Mouse (Mus musculus) ES-CJ7 (cell line): Measurements from ENCODE around the gene Med15.
"Not testable (repeated sequence)": the region's sequence is repeated elsewhere in the genome, so short reads cannot be mapped to it uniquely, and the experiment has no call there.

ENCODE experiments used
- DNase-seq: peaks from one replicate; pipeline ENCODE4 v3.0.0; 2011; ENCODE audit warnings: low read depth, low spot score

Gene Med15

GRCm38 (mm10) chr16:17732841-17733340 is at the start of gene Med15:
Med15 (minus strand) TSS chr16:17732891.
- no peak for DNase-seq

GRCm38 (mm10) chr16:17779692-17780091 is 47.0 kb upstream of the Med15 start:
- no peak for DNase-seq

- DNase-seq: no peak
These were observed 45.5 kb upstream of the Med15 start for GRCm38 (mm10) chr16:17778223-17778622.

- peak; percentile 38 for DNase-seq
These were observed 44.1 kb upstream of the Med15 start for GRCm38 (mm10) chr16:17776828-17777227.

DNA sequence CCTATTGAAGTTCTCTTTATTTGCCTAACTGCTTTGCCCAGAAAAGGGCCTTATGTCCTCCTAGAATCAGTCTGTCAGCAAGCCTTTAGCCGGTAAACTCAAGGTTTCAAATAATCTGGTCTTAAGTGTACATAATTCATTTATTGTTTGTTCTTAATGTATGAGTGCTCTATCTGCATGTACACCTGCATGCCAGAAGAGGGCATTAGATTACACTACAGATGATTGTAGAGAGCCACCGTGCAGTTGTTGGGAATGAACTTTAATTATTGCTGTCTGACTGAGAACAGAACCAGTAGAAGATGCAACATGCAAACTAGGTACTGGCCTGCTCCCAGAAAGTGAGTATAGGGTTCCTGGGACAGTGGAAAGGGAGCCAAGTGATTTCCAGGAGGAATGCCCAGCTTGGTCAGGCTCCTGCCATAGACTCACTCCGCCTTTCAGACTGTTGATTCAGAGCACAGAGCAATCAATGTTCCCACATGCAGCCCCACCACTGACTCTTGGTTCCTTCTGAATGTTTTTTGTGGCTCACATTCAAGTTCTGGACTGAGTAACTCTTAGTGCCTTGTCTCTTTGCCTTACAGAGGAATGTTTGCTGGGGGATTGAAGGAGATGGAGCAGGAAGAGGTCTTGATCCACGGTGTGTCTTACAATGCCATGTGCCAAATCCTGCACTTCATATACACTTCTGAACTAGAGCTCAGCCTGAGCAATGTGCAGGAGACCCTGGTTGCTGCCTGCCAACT is 38.6 kb upstream of the Med15 start:
- no peak for DNase-seq

- DNase-seq: no peak
These were observed 36.1 kb upstream of the Med15 start for GRCm38 (mm10) chr16:17768834-17769233.

- DNase-seq: no peak
These were observed 31.4 kb upstream of the Med15 start for GRCm38 (mm10) chr16:17764108-17764511.

GRCm38 (mm10) chr16:17761074-17761473 is 28.4 kb upstream of the Med15 start:
- no peak for DNase-seq

- peak; percentile 81 for DNase-seq
These were observed 28.0 kb upstream of the Med15 start for GRCm38 (mm10) chr16:17760657-17761056.

- DNase-seq: no peak
These were observed 27.2 kb upstream of the Med15 start for GRCm38 (mm10) chr16:17759813-17760321.

GRCm38 (mm10) chr16:17759344-17759773 is 26.7 kb upstream of the Med15 start, which contains the start of gene Klhl22:
Klhl22 (plus strand) TSS chr16:17759618.
- peak; percentile 92 for DNase-seq

DNA sequence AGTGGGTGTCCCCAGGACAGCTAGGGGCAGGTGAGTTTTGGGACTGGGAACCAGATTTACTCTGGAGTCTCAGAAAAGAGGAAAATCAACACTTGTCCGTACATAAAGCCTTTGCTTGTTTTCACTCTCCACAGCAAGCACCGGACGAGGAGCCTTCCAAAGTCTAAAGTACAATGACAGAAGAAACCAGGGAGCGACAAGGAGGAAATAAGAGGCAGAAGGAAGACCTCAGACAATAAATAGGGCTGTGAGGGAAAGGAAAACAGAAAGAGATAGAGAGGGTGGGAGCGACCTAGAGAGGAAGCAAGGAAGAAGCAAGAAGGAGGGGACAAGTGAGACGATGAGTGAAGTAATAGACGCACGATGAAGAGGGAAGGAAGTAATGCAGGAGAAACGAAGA is 26.2 kb upstream of the Med15 start:
- DNase-seq: no peak

DNA sequence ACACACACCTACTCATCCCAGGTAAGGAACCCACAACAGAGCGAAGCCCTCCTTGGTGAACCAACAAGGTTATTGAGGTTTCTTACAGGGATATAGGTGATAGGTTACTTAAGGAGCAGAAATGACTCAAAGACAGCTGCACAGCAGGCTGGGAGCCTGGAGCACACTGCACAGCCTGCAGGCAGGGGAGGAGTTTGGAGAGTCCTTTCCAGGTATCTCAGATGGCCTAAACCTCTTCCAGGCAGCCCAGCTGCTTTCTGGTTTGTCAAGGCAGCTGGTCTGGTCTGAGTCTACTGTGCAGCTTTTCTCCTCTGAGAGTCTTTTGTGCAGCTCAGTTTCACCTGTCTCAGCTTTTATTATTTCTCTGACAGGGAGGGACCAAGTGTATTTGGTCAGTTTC is 25.1 kb upstream of the Med15 start:
- DNase-seq: no peak

DNA sequence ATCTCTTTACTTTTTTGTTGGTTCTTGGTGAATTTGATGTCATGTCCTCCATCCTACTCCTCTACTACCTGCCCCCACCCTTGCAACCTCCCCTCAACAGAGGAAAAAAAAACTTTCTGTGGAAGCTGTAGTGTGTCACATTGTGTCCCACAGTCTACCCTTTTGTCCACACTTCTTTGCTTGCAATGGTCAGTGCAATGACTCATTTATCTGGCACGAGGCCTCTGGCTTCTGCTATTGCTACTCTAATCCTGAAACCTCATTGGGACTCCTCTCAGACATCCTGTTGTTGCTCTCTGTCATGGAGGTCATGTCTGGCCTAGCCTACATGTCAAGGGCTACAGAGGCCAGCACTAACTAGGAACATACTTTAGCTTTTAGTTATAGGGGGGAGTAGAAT is 21.0 kb upstream of the Med15 start:
- DNase-seq: no peak

- DNase-seq: no peak
These were observed 20.3 kb upstream of the Med15 start for GRCm38 (mm10) chr16:17753001-17753400.

DNA sequence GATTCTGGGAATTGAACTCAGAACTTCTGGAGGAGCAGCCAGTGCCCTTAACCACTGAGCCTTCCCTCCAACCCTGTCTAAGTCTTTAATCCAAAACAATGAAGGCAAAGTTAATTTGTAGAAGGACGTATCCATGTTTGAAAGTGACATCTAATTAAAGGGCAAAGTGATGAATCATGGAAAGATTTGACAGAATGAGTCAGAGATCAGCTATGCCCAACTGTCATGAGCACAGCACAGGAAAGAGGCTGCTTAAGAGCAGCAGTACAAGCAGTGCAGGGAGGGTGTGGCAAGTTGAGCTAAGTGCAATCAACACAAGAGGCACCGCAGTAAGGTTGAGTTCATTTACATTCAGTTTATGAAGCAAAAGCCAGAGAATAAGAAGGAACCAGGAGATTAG is 12.4 kb upstream of the Med15 start:
- no peak for DNase-seq

DNA sequence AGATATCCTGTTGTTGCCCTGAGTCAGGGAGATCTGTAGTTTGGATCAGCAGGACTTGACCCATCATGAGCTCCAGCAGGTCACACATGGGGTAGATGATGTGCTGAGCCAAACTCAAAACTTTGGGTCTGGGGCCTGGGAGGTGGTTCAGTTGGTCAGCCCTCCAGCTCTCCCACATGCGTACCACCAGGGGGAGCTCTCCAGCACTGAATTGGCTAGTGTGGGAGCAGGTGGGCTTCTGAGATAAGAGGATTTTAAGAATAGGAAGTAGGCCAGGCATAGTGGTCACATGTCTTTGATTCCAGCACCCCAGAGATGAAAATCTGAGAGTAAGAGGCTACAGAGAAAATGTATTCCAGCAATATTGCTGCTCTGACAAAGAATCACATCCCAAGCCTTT is 11.8 kb upstream of the Med15 start:
- DNase-seq: peak; percentile 76

- DNase-seq: no peak
These were observed 10.6 kb upstream of the Med15 start for GRCm38 (mm10) chr16:17743279-17743678.

DNA sequence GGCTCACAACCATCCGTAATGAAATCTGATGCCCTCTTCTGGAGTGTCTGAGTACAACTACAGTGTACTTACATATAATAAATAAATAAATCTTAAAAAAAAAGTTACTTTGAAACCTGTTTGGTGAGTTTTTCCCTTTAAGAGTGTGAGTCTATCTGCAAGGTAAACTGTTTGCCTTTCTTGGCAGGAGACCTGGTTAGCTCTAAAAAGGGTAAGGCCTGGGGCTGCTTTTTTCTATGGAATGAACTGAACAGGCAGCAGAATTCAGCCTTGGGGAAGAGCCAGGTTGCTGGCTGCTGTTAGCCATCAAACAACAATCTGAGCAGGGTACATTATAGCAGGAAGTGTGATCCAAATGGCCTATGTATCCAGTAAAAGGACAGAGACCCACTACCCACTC is 10.1 kb upstream of the Med15 start:
- DNase-seq: no peak

- DNase-seq: no peak
These were observed 7.4 kb upstream of the Med15 start for GRCm38 (mm10) chr16:17740080-17740479.

- DNase-seq: no peak
These were observed 3.5 kb upstream of the Med15 start for GRCm38 (mm10) chr16:17736156-17736555.

DNA sequence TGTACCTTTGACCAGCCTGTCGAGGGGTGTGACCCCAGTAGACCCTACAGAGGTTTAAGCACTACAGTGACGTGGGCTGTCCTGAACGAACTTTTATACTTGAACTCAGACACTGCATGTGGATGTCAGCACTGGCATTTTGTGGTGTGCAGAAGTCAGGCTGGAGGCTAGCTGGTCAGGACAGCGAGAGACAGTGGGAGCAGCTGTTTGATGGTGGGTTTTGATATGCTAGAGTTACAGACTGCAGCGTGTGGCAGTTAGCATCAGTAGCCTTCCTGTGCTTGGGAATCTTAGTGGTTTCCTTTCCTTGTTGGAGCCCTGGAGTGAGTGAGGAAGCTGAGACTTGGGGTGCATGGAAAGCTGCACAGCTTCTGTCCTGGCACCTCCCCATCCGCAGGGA is 2.2 kb upstream of the Med15 start:
- DNase-seq: not testable (repeated sequence)

DNA sequence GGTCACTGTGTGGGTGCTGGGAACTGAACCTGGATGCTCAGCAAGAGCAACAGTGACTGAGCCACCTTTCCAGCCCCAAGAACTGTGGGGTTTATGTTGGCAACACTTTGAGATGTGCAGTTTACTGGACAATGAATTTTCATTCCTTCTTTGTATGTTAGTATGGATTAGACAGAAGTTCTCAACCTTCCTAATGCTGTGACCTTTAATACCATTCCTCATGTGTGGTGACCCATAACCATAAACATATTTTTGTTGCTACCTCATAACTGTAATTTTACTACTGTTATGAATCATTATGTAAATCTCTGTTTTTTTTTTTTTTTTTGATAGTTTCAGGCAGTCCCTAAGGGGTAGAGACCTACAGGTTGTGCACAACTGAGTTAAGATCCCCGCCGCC is 955 bp upstream of the Med15 start:
- no peak for DNase-seq
